Mouse (Mus musculus): ENCODE data around the gene Slc25a53. TPM values are rescaled to one million over a fixed set of nuclear protein-coding genes. Genes with fewer than 3 reads are reported as not detected.

Slc25a53 gene
- polyA plus RNA-seq, 1 experiment from 2014 or later: 12.9 TPM

DNA sequence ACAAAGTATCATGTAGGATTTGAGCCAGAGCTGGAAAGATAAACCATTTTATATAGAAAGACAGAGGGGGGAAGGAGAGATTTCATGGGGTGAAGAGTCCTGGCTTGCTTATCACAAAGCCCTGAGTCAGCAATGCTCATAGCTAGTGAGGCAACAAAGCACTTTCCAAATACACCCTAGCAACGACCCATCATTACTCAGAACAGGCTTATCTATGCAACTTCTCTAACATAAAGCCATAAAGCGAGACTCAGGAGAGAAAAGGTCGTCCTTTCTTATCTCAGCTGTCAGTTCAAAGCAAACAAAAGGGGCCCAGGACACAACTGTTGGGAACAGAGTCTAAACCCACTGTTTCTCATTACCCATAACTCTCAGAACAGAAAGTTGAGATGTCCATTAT, 100.1 kb downstream of the Slc25a53 start:
- Histone ChIP-seq H3K27ac (no peak overlapping the region), H3K4me3 (no peak overlapping the region), H3K4me1 (no peaks in the 10 kb centered on the region), H3K36me3 (no peaks in the 10 kb centered on the region), H3K27me3 (ENCODE audit: low read depth, poor library complexity, severe bottlenecking) (0 out of 2 replicates have a peak, but pooled peaks cover 4% of the 10 kb centered on the region), H3K9me3 (replicated peaks) (no peaks in the 10 kb centered on the region)
- no peak for DNase-seq (ENCODE audit: low spot score)
- WGBS: 43% methylated on average over 3 of the region's 3 CpGs

Other genes starting within 250 kb of the Slc25a53 start
- gene Plp1, start 215.6 kb downstream of the Slc25a53 start, polyA plus RNA-seq (2016; fragmentation: Nextera tagmentation; extraction: Ambion mirVana): 2.6 and 3.8 TPM in 2 replicates
- 0.09 and 0.14 TPM in 2 replicates for gene Rab9b, start 169.5 kb downstream of the Slc25a53 start, polyA plus RNA-seq (2016; fragmentation: Nextera tagmentation; extraction: Ambion mirVana)
- gene H2bfm, start 111.0 kb downstream of the Slc25a53 start, polyA plus RNA-seq (2016; fragmentation: Nextera tagmentation; extraction: Ambion mirVana): not detected in 2 replicates
- gene Tmsb15b2, start 62.8 kb downstream of the Slc25a53 start, polyA plus RNA-seq (2016; fragmentation: Nextera tagmentation; extraction: Ambion mirVana): 25.1 and 49.5 TPM in 2 replicates
- gene Tmsb15l, start 61.4 kb downstream of the Slc25a53 start, polyA plus RNA-seq (2016; fragmentation: Nextera tagmentation; extraction: Ambion mirVana): 3.3 and 5.0 TPM in 2 replicates
- gene Tmsb15b1, start 61.4 kb downstream of the Slc25a53 start, polyA plus RNA-seq (2016; fragmentation: Nextera tagmentation; extraction: Ambion mirVana): 13.5 and 19.8 TPM in 2 replicates
- gene Zcchc18, start 45.1 kb downstream of the Slc25a53 start, polyA plus RNA-seq (2016; fragmentation: Nextera tagmentation; extraction: Ambion mirVana): 15.8 and 32.4 TPM in 2 replicates
- 15.5 and 16.1 TPM in 2 replicates for gene Fam199x, start 11.3 kb upstream of the Slc25a53 start, polyA plus RNA-seq (2016; fragmentation: Nextera tagmentation; extraction: Ambion mirVana)
- not detected in 2 replicates for gene Esx1, start 83.8 kb upstream of the Slc25a53 start, polyA plus RNA-seq (2016; fragmentation: Nextera tagmentation; extraction: Ambion mirVana)

Data from limb, embryonic 10.5 days (tissue).